Mouse (Mus musculus) liver, adult 2 months (tissue): ENCODE measurements around the gene Sh2d2a.

Experiments
- CTCF ChIP-seq: fragments of 200-500 bp; IDR thresholded peaks from 2 replicates; pipeline ENCODE4 v1.5.1; 2011; ENCODE audit warnings: low read depth, low read length, control low read depth
- POLR2A ChIP-seq: fragments of 200-500 bp; IDR thresholded peaks from 2 replicates; pipeline ENCODE4 v1.6.1; 2011; ENCODE audit warnings: low read length, control low read depth; ENCODE audit not compliant: insufficient read depth; ENCODE audit errors: extremely low read depth

DNA sequence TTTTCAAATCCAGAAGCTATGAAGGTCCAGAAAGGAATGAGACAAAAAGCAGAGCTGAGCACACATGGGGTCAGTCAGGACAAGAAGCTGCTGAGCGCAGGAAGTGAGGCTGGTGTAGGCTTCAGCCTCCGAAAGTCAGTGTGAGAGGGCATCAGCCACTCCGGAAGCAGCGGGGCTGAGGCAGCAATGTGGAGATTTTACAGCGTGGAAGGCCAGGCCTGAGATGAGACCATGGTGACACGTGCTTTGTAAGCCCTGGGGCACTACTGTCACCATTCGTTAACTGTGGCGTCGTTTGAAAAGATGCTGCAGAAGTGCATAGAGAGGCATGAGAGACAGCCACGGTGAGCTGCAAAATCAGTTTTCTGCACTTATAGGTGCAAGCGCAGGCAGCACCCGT lies 28.3 kb upstream of the Sh2d2a start:
- TF ChIP-seq CTCF (no peak), POLR2A (no peak)
